Mouse (Mus musculus) hindbrain, postnatal 0 days (tissue): Measurements from ENCODE around the gene Cadm4. TPM values are rescaled to one million over a fixed set of nuclear protein-coding genes. Genes with fewer than 3 reads are reported as not detected.
"Not testable (repeated sequence)": the region's sequence is repeated elsewhere in the genome, so short reads cannot be mapped to it uniquely, and the experiment has no call there.

ENCODE experiments used
- ATAC-seq: fragments of 200-750 bp; cut with Nextera tagmentation; 2 replicates; pipeline ENCODE4 v1.8.0; 2017; ENCODE audit warnings: mild to moderate bottlenecking, moderate TSS enrichment, moderate library complexity
- DNase-seq: peaks from one replicate; pipeline ENCODE4 v3.0.0-alpha.2; 2015; ENCODE audit warnings: low spot score
- H3K27ac ChIP-seq: fragments of 300-500 bp; sonication (generic); 2 replicates; pipeline ENCODE4 v1.5.1; 2014; ENCODE audit warnings: mild to moderate bottlenecking
- H3K27me3 ChIP-seq: fragments of 300-500 bp; sonication (generic); 2 replicates; pipeline ENCODE4 v1.6.1; 2014; ENCODE audit warnings: low read length, mixed read lengths; ENCODE audit not compliant: insufficient read depth
- H3K36me3 ChIP-seq: fragments of 300-500 bp; sonication (generic); 2 replicates; pipeline ENCODE4 v1.6.1; 2014; ENCODE audit warnings: low read length, mixed read lengths; ENCODE audit not compliant: insufficient read depth
- H3K4me1 ChIP-seq: fragments of 300-500 bp; sonication (generic); 2 replicates; pipeline ENCODE4 v1.6.1; 2014; ENCODE audit warnings: antibody characterized with exemption, low read length, mixed read lengths; ENCODE audit not compliant: insufficient read depth
- H3K4me2 ChIP-seq: fragments of 300-500 bp; sonication (generic); 2 replicates; pipeline ENCODE4 v1.6.1; 2014; ENCODE audit warnings: low read depth, mild to moderate bottlenecking, low read length, moderate library complexity, mixed read lengths
- H3K4me3 ChIP-seq: fragments of 300-500 bp; sonication (generic); 2 replicates; pipeline ENCODE4 v1.5.1; 2014; ENCODE audit warnings: low read length
- H3K9ac ChIP-seq: fragments of 300-500 bp; sonication (generic); replicated peaks from 2 replicates; pipeline ENCODE4 v1.6.1; 2014; ENCODE audit warnings: mild to moderate bottlenecking, low read length, moderate library complexity, mixed read lengths
- H3K9me3 ChIP-seq: fragments of 300-500 bp; sonication (generic); 2 replicates; pipeline ENCODE4 v1.6.1; 2016; ENCODE audit warnings: low read length, mixed read lengths
- CTCF ChIP-seq: IDR thresholded peaks from 2 replicates; pipeline ENCODE4 v1.5.1; 2016; ENCODE audit warnings: antibody characterized with exemption, control low read depth, low read depth
- WGBS: fragments of 180-500 bp; shearing (Covaris S2); extraction: QIAGEN DNeasy Blood & Tissue Kit; methylation state at CpG from one replicate; pipeline ENCODE4 v1.1.7; 2014; 5-methylcytosine and 5-hydroxymethylcytosine counted together
- polyA plus RNA-seq: library from polyadenylated mRNA; unstranded; fragments of >200 nt; fragmentation: Nextera tagmentation; extraction: Ambion mirVana; gene quantifications from 2 replicates; pipeline ENCODE4 v1.2.1, GENCODE M21; 2015
- total RNA-seq: library from RNA; depleted of rRNA; stranded (reverse); fragments of >200 nt; gene quantifications from 2 replicates; pipeline ENCODE4 v1.2.3, GENCODE M21; 2014

Gene Cadm4
- total and polyA plus RNA-seq, 2 experiments from 2014 or later: 101 to 423 TPM

- Histone ChIP-seq H3K4me2 (peak overlapping the region; percentile 86), H3K4me3 (peak overlapping the region; percentile 72), H3K9me3 (no peaks in the 10 kb centered on the region), H3K36me3 (no peaks in the 10 kb centered on the region), H3K27me3 (no peaks in the 10 kb centered on the region), H3K4me1 (peaks cover 22% of the 10 kb centered on the region; the same call in 1 of the 2 replicates), H3K9ac (peak overlapping the region; percentile 92), H3K27ac (peak overlapping the region; percentile 89)
- 6% methylated on average over 14 of the region's 14 CpGs for WGBS
- TF ChIP-seq CTCF: no peak
- no peak for DNase-seq
- ATAC-seq: peak; percentile 6; the same call in 1 of the 2 replicates
Observed at GRCm38 (mm10) chr7:24480986-24481473, 793 bp upstream of the Cadm4 start.

GRCm38 (mm10) chr7:24482208-24483020, 591 bp downstream of the Cadm4 start:
- WGBS: under 1% methylated on average over 10 of the region's 38 CpGs

GRCm38 (mm10) chr7:24483291-24483690, 1.5 kb downstream of the Cadm4 start:
- H3K27ac ChIP-seq, H3K36me3 ChIP-seq, H3K9me3 ChIP-seq, DNase-seq, ATAC-seq, H3K27me3 ChIP-seq: not testable (repeated sequence)
- peak overlapping the region; percentile 92 for H3K9ac ChIP-seq
- WGBS: 47% methylated on average over 6 of the region's 6 CpGs
- peak overlapping the region; percentile 86 for H3K4me2 ChIP-seq
- peak overlapping the region; percentile 72 for H3K4me3 ChIP-seq
- H3K4me1 ChIP-seq: peaks cover 33% of the 10 kb centered on the region; the same call in 1 of the 2 replicates

More at GRCm38 (mm10) chr7:24482208-24483020, 591 bp downstream of the Cadm4 start:
- no peak for TF ChIP-seq CTCF
- Histone ChIP-seq H3K9me3 (no peaks in the 10 kb centered on the region), H3K36me3 (no peaks in the 10 kb centered on the region), H3K4me3 (peak overlapping the region; percentile 72), H3K4me1 (peaks cover 33% of the 10 kb centered on the region; the same call in 1 of the 2 replicates), H3K4me2 (peak overlapping the region; percentile 86), H3K27ac (peak overlapping the region; percentile 89), H3K9ac (peak overlapping the region; percentile 92), H3K27me3 (no peaks in the 10 kb centered on the region)
- peak; percentile 39 for ATAC-seq
- no peak for DNase-seq

- WGBS: 64% methylated on average over 9 of the region's 9 CpGs
- H3K9ac ChIP-seq: 0 out of 2 replicates have a peak overlapping the region, but pooled peaks have one; percentile 28
- DNase-seq: no peak
Observed at GRCm38 (mm10) chr7:24485481-24485880, 3.7 kb downstream of the Cadm4 start.

GRCm38 (mm10) chr7:24486654-24487130, 4.9 kb downstream of the Cadm4 start:
- Histone ChIP-seq H3K27ac (peak overlapping the region; percentile 86), H3K4me2 (peak overlapping the region; percentile 56), H3K4me3 (peak overlapping the region; percentile 24), H3K9ac (peak overlapping the region; percentile 28; the same call in 1 of the 2 replicates), H3K27me3 (no peaks in the 10 kb centered on the region), H3K4me1 (peaks cover 20% of the 10 kb centered on the region; the same call in 1 of the 2 replicates), H3K9me3 (no peaks in the 10 kb centered on the region), H3K36me3 (no peaks in the 10 kb centered on the region)
- TF ChIP-seq CTCF: no peak
- ATAC-seq (peak; percentile 68), DNase-seq (peak; percentile 46)
- 33% methylated on average over 9 of the region's 9 CpGs for WGBS

More at GRCm38 (mm10) chr7:24485481-24485880, 3.7 kb downstream of the Cadm4 start:
- H3K36me3 ChIP-seq: no peaks in the 10 kb centered on the region
- no peaks in the 10 kb centered on the region for H3K9me3 ChIP-seq
- H3K4me3 ChIP-seq: 0 out of 2 replicates have a peak overlapping the region, but pooled peaks have one; percentile 24
- no peaks in the 10 kb centered on the region for H3K27me3 ChIP-seq
- H3K4me2 ChIP-seq: peak overlapping the region; percentile 56
- no peak for ATAC-seq
- no peak for TF ChIP-seq CTCF
- peaks cover 24% of the 10 kb centered on the region; the same call in 1 of the 2 replicates for H3K4me1 ChIP-seq
- H3K27ac ChIP-seq: peak overlapping the region; percentile 86

DNA sequence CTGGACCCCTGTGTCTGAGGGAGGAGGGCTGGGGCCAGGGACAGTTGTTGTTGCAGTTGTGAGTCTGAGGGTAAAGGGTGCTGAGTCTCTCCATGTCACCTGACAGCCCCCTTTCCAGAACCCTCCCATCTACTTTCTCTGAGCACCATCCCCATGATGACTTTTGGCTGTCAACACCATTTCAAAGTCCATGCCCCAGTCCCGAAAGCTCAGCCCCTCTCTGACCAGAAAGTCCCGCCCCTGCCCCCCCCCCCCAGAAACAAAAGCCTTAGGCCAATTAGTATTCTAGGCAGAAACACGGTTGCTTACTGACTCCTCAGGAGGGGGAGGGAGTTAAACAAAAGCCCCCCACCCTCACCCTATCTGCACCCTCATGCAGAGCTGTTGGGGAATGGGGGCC, 5.6 kb downstream of the Cadm4 start:
- H3K27me3 ChIP-seq: no peaks in the 10 kb centered on the region
- WGBS: 15% methylated on average over 3 of the region's 3 CpGs
- H3K27ac ChIP-seq: peak overlapping the region; percentile 86
- peak; percentile 48; the same call in 1 of the 2 replicates for ATAC-seq
- peaks cover 20% of the 10 kb centered on the region; the same call in 1 of the 2 replicates for H3K4me1 ChIP-seq
- TF ChIP-seq CTCF: no peak
- peak overlapping the region; percentile 28; the same call in 1 of the 2 replicates for H3K9ac ChIP-seq
- H3K4me2 ChIP-seq: peak overlapping the region; percentile 56
- no peaks in the 10 kb centered on the region for H3K36me3 ChIP-seq
- DNase-seq: peak; percentile 49
- no peak overlapping the region for H3K4me3 ChIP-seq
- H3K9me3 ChIP-seq: no peaks in the 10 kb centered on the region
